Mouse (Mus musculus) megakaryocyte, embryonic 14.5 days (primary cell): ENCODE measurements around the gene Chmp5.

ENCODE experiments used
- FLI1 ChIP-seq: IDR thresholded peaks from 2 replicates; pipeline ENCODE4 v1.6.1; 2012; ENCODE audit warnings: low read length, inconsistent platforms, mixed read lengths
- GATA1 ChIP-seq: IDR thresholded peaks from 3 replicates; pipeline ENCODE4 v1.6.1; 2012; ENCODE audit warnings: mixed read lengths, low read length, inconsistent platforms, borderline replicate concordance

- TF ChIP-seq GATA1 = no peak
- TF ChIP-seq FLI1 = no peak
Observed at GRCm38 (mm10) chr4:40938793-40939192, 9.4 kb upstream of the Chmp5 start.
